Mouse (Mus musculus) heart, postnatal 0 days (tissue): ENCODE data around the gene Ptprm. TPM values are rescaled to one million over a fixed set of nuclear protein-coding genes. Genes with fewer than 3 reads are reported as not detected.
A peak's percentile ranks its signal among the peaks of the same experiment; 100 is the strongest.

Experiments used
- ATAC-seq: fragments of 200-750 bp; cut with Nextera tagmentation; 2 replicates; pipeline ENCODE4 v1.8.0; 2017; ENCODE audit warnings: low read depth, moderate number of reproducible peaks, moderate library complexity; ENCODE audit not compliant: insufficient read depth
- DNase-seq: peaks from one replicate; pipeline ENCODE4 v3.0.0-alpha.2; 2016; ENCODE audit warnings: low spot score
- H3K27ac ChIP-seq: fragments of 300-500 bp; sonication (generic); 2 replicates; pipeline ENCODE4 v1.5.1; 2014; ENCODE audit warnings: low read depth, mild to moderate bottlenecking
- H3K27me3 ChIP-seq: fragments of 300-500 bp; sonication (generic); 2 replicates; pipeline ENCODE4 v1.6.1; 2014; ENCODE audit warnings: low read length, mixed read lengths; ENCODE audit not compliant: control insufficient read depth, insufficient read depth
- H3K36me3 ChIP-seq: fragments of 300-500 bp; sonication (generic); replicated peaks from 2 replicates; pipeline ENCODE4 v1.6.1; 2014; ENCODE audit warnings: low read length, mixed read lengths; ENCODE audit not compliant: control insufficient read depth, insufficient read depth
- H3K4me1 ChIP-seq: fragments of 300-500 bp; sonication (generic); 2 replicates; pipeline ENCODE4 v1.6.1; 2014; ENCODE audit warnings: antibody characterized with exemption; ENCODE audit not compliant: control insufficient read depth, insufficient read depth
- H3K4me2 ChIP-seq: fragments of 300-500 bp; sonication (generic); 2 replicates; pipeline ENCODE4 v1.6.1; 2014; ENCODE audit warnings: low read depth, mild to moderate bottlenecking, low read length, moderate library complexity
- H3K4me3 ChIP-seq: fragments of 300-500 bp; sonication (generic); 2 replicates; pipeline ENCODE4 v1.5.1; 2014; ENCODE audit warnings: low read depth, low read length
- H3K9ac ChIP-seq: fragments of 300-500 bp; sonication (generic); replicated peaks from 2 replicates; pipeline ENCODE4 v1.6.1; 2014; ENCODE audit warnings: low read depth, low read length, mixed read lengths
- H3K9me3 ChIP-seq: fragments of 300-500 bp; sonication (generic); replicated peaks from 2 replicates; pipeline ENCODE4 v1.6.1; 2016; ENCODE audit warnings: low read length; ENCODE audit not compliant: control insufficient read depth
- CTCF ChIP-seq: IDR thresholded peaks from 2 replicates; pipeline ENCODE4 v1.5.1; 2016; ENCODE audit warnings: antibody characterized with exemption, control low read depth, low read depth
- EP300 ChIP-seq: IDR thresholded peaks from 2 replicates; pipeline ENCODE4 v1.6.1; 2016; ENCODE audit warnings: antibody characterized with exemption, low read depth
- WGBS: fragments of 180-500 bp; shearing (Covaris S2); extraction: QIAGEN DNeasy Blood & Tissue Kit; methylation state at CpG from one replicate; pipeline ENCODE4 v1.1.7; 2014; 5-methylcytosine and 5-hydroxymethylcytosine counted together
- polyA plus RNA-seq: library from polyadenylated mRNA; unstranded; fragments of >200 nt; fragmentation: Nextera tagmentation; extraction: Ambion mirVana; gene quantifications from 2 replicates; pipeline ENCODE4 v1.2.1, GENCODE M21; 2015
- total RNA-seq: library from RNA; depleted of rRNA; stranded (reverse); fragments of >200 nt; gene quantifications from 2 replicates; pipeline ENCODE4 v1.2.3, GENCODE M21; 2014; ENCODE audit warnings: low replicate concordance

Ptprm gene
- total and polyA plus RNA-seq, 2 experiments from 2014 or later, result 11.9 to 48.0 TPM

DNA sequence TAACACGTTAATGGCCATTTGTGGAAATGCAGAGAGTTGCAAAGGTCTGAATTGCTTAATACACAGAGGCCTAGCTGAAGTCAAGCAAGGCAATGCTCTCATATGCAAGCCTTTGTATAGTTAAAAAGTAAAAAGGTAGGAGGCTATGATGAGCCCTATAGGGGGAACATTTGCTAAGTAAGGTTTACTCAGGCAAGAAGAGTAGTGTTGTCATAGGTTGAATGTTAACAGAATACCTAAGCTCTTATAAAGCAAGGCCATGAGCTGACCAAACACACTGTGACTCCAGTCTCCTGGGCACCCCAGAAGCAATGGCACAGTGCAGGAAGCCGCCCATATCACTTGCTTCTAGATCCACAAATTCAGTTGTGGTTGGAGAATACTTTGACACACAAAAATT, 267.4 kb downstream of the Ptprm start:
- Histone ChIP-seq H3K27me3 (no peaks in the 10 kb centered on the region), H3K4me3 (no peak overlapping the region), H3K27ac (no peak overlapping the region), H3K4me2 (no peak overlapping the region), H3K36me3 (no peaks in the 10 kb centered on the region), H3K9me3 (no peaks in the 10 kb centered on the region), H3K9ac (no peak overlapping the region), H3K4me1 (peaks cover 17% of the 10 kb centered on the region)
- WGBS, result 86% methylated on average over 2 of the region's 2 CpGs
- DNase-seq, result no peak
- no peak for TF ChIP-seq CTCF
- no peak for TF ChIP-seq EP300
- no peak for ATAC-seq

DNA sequence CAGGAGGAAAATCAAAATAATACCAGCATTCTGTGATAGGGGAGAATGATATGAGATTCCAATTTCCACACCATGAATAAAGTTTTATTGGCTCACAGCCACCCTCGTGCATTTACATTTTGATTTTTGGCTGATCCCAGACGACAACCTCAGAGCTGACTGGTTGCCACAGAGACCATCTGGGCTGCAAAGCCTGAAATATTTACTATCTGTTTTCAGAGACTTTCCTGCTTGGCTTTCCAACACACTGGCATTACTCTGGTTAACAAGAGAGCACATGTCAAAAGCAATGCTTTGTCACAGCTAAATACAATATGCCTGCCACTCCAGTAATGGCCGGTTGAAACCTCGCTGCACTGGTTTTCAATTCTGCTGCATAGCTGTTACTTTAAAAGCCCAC, 269.8 kb downstream of the Ptprm start:
- TF ChIP-seq EP300 (no peak), CTCF (no peak)
- DNase-seq, result no peak
- Histone ChIP-seq H3K4me3 (no peak overlapping the region), H3K27me3 (no peaks in the 10 kb centered on the region), H3K4me2 (no peak overlapping the region), H3K9ac (peak overlapping the region; percentile 15; the same call in 1 of the 2 replicates), H3K9me3 (no peaks in the 10 kb centered on the region), H3K4me1 (peaks cover 17% of the 10 kb centered on the region), H3K36me3 (no peaks in the 10 kb centered on the region), H3K27ac (no peak overlapping the region)
- no peak for ATAC-seq
- WGBS, result 71% methylated on average over 4 of the region's 4 CpGs

DNA sequence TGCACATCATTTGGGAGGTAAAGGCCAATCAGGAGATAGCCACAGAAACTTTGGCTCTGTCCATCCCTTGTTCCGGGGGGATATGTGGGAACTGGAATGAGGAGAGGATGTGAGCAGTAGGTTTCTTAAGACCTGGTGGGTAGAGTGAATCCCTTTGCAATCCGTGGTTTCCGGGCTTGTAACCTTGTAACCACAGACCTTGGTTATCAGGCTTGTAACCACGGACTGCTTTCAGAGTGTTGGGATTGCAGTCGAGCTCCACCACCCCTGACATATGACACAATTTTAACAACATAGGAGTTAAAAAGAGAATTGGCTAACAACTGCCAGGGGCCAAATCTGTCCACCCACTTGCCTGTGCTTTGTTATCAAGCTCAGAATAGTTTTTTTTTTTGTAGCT, 270.2 kb downstream of the Ptprm start:
- no peak for ATAC-seq
- 44% methylated on average over 5 of the region's 5 CpGs for WGBS
- TF ChIP-seq CTCF (no peak), EP300 (no peak)

DNA sequence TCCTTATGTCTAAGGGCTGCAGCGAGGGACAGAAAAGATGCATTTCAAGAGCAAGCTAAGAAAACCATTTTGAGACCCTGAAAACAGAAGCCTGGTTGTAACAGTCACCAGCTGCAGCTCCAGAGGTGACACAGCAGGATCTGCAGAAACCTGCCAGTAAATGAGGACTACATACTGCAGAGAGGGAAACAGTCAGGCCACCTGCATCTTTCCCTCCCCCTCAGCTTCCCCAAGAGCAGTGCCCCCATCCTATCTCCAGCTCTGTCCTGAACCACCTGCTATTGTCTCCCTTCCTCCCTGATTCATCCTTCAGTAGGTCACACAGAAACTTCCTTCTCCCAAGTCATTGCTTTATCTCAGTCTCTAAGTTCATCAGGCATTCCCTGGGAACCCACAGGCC, 274.7 kb downstream of the Ptprm start:
- DNase-seq (no peak), ATAC-seq (no peak)
- no peaks in the 10 kb centered on the region for H3K36me3 ChIP-seq
- no peak overlapping the region for H3K4me2 ChIP-seq
- peaks cover 9% of the 10 kb centered on the region for H3K4me1 ChIP-seq
- WGBS, result 61% methylated on average over 1 of the region's 1 CpGs
- H3K9ac ChIP-seq, result no peak overlapping the region
- H3K27me3 ChIP-seq, result no peaks in the 10 kb centered on the region
- no peak overlapping the region for H3K4me3 ChIP-seq
- TF ChIP-seq EP300 (no peak), CTCF (no peak)
- H3K27ac ChIP-seq, result no peak overlapping the region
- no peaks in the 10 kb centered on the region for H3K9me3 ChIP-seq

More for the DNA sequence above, 270.2 kb downstream of the Ptprm start:
- no peak overlapping the region for H3K27ac ChIP-seq
- no peaks in the 10 kb centered on the region for H3K9me3 ChIP-seq
- H3K36me3 ChIP-seq, result no peaks in the 10 kb centered on the region
- no peaks in the 10 kb centered on the region for H3K27me3 ChIP-seq
- no peak overlapping the region for H3K4me2 ChIP-seq
- H3K9ac ChIP-seq, result no peak overlapping the region
- DNase-seq, result no peak
- no peak overlapping the region for H3K4me3 ChIP-seq
- H3K4me1 ChIP-seq, result peaks cover 17% of the 10 kb centered on the region

- H3K36me3 ChIP-seq, result no peaks in the 10 kb centered on the region
- ATAC-seq (no peak), DNase-seq (no peak)
- no peak overlapping the region for H3K9ac ChIP-seq
- H3K27me3 ChIP-seq, result no peaks in the 10 kb centered on the region
- WGBS, result 26% methylated on average over 4 of the region's 4 CpGs
- H3K4me3 ChIP-seq, result no peak overlapping the region
- no peak overlapping the region for H3K27ac ChIP-seq
- no peak overlapping the region for H3K4me2 ChIP-seq
- H3K9me3 ChIP-seq, result no peaks in the 10 kb centered on the region
- H3K4me1 ChIP-seq, result peaks cover 29% of the 10 kb centered on the region
- TF ChIP-seq CTCF, result no peak
- TF ChIP-seq EP300, result no peak
Measured at GRCm38 (mm10) chr17:67073580-67073979, 280.7 kb downstream of the Ptprm start.

GRCm38 (mm10) chr17:67073139-67073538, 281.1 kb downstream of the Ptprm start:
- Histone ChIP-seq H3K27ac (no peak overlapping the region), H3K36me3 (no peaks in the 10 kb centered on the region), H3K9me3 (no peaks in the 10 kb centered on the region), H3K9ac (no peak overlapping the region), H3K4me3 (no peak overlapping the region), H3K27me3 (no peaks in the 10 kb centered on the region), H3K4me1 (peaks cover 29% of the 10 kb centered on the region), H3K4me2 (no peak overlapping the region)
- no peak for DNase-seq
- TF ChIP-seq EP300 (no peak), CTCF (no peak)
- WGBS, result 61% methylated on average over 6 of the region's 6 CpGs
- no peak for ATAC-seq
